Mouse (Mus musculus): ENCODE results near the gene Kcnk4.

The Kcnk4 gene

GRCm38 (mm10) chr19:6874257-6874656 is 60.1 kb downstream of the Kcnk4 start:
- DNase-seq: no peak
